Mouse (Mus musculus): ENCODE results near the gene Rapgef3. TPM values are rescaled to one million over a fixed set of nuclear protein-coding genes. Genes with fewer than 3 reads are reported as not detected.

Rapgef3 gene
- polyA plus RNA-seq, 3 experiments from 2014 or later: not detected

GRCm38 (mm10) chr15:97744930-97745329 lies 22.8 kb downstream of the Rapgef3 start:
- no peak for ATAC-seq

- ATAC-seq: no peak
Measured at GRCm38 (mm10) chr15:97743961-97744525, 23.7 kb downstream of the Rapgef3 start.

- ATAC-seq: no peak
Measured at GRCm38 (mm10) chr15:97743210-97743609, 24.6 kb downstream of the Rapgef3 start.

- no peak for ATAC-seq
Measured at GRCm38 (mm10) chr15:97742600-97742999, 25.2 kb downstream of the Rapgef3 start.

- no peak for ATAC-seq
Measured at GRCm38 (mm10) chr15:97742074-97742473, 25.7 kb downstream of the Rapgef3 start.

DNA sequence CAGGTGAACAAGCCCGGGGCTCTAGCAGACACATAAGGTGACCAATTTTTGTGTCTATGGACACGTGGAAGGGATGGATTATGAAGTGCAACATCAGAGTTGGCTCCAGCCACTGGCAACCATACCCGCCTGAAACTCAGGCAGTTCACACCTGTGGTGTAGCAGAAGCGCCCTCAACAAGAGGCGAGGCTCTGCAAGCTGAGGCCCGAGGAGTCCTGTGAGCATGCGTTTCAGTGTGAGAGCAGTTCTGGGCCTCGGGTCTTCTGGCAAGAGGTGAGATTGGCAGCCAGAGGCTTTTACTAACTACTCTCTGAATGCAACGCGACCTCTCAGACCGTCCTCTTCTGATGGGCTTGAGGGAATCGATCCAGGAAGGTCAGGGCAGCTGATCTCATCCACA lies 26.1 kb downstream of the Rapgef3 start:
- no peak for ATAC-seq

- ATAC-seq: no peak
Measured at GRCm38 (mm10) chr15:97740283-97740732, 27.5 kb downstream of the Rapgef3 start.

DNA sequence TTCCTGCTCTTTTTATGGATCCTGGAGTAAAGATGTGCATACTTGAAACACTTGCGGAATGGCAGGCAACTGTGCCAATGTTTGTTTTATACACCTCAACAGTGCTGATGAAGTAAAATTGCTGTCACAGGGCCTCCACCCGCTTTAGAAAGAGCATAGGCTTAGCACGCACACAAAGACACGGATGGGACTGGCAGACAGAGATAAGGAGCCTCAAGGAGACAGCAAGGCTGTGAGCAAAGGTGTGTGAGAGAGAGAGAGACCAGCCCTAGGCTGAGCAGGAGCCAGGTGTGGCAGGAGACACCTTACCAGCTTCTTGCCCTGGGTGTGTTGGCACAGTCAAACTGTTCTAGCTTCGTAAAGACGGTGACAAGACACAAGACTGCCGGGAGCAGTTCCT lies 28.8 kb downstream of the Rapgef3 start:
- no peak for ATAC-seq

DNA sequence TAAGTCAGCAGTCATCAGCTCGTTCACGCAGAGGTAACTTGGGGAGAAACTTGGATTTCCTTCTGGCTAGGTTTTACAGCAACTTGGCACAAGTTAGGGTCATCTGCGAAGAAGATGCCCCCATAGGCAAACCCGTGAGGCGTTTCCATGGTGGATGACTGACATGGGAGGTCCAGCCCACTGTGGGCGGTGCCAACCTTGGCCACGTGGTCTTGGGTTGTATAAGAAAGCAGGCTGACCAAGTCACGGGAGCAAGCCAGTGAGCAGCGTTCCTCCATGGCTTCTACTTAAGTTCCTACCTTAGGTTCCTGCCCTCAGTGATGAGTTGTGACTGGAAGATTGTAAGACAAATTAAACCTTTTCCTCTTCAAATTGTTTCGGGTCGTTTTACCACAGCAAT lies 35.8 kb downstream of the Rapgef3 start:
- no peak for ATAC-seq

DNA sequence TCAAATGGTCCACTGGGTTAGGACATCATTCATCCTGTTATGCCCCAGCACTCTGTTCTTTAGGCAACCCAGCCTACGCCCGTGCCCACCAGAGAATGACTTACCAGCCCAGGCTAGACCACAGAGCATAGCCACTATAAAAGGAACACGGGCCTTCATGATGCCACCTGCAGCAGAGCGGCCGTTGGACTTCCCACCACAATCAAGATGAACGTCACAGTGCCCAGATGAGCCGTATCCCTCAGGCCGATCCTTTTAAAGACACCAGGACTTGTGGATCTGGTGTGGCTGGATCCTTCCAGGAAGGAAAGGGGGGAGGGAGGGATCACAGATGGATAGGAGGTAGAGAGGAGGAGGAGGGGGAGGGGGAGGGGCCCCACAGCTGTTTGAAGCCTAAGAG lies 36.7 kb downstream of the Rapgef3 start, which contains the start of gene Endou:
TSS of gene Endou (minus strand) at position 229 of the 400 bp plus-strand sequence.
- no peak for ATAC-seq

GRCm38 (mm10) chr15:97730365-97730764 lies 37.4 kb downstream of the Rapgef3 start:
- ATAC-seq: no peak

- ATAC-seq: no peak
Measured at GRCm38 (mm10) chr15:97728804-97729203, 39.0 kb downstream of the Rapgef3 start.

- ATAC-seq: no peak
Measured at GRCm38 (mm10) chr15:97728394-97728793, 39.4 kb downstream of the Rapgef3 start.

- ATAC-seq: no peak
Measured at GRCm38 (mm10) chr15:97727520-97727919, 40.3 kb downstream of the Rapgef3 start.

DNA sequence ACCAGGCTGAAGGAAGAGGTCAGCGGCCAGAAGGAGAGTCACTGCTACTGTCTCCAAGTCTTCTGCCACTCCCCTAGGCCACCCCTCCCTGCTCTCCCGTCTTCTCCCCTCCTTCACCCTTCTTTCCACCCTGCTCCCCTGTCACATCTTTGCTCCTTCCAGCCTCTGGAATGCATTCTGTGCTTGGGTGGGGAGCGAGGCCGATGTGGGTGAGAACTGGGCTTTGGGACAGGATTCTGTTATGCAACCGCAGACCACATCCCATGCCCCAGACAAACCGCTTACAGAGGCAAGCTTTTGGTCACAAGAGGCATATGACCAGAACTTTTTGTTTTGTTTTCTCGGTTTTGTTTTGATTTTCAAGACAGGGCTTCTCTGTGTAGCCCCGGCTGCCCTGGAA lies 40.7 kb downstream of the Rapgef3 start:
- no peak for ATAC-seq

DNA sequence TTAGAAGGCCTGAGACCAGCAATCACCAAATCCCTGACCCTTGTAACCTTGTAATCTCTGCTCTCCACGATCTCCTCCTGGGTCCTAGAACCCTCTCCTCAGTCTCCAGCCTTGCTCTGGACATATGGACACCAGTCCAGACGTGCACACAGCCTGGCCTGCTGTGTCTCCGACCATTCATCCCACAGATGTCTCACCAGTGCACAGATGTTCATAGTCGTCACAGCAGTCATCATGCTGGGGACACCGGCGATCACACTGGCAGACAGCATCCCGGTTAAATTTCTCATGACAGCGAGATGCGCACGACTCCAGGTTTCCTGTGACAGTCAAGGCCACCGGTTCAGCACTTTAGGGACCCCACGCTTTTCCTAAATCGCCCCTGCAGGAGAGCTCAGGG lies 41.5 kb downstream of the Rapgef3 start:
- no peak for ATAC-seq

GRCm38 (mm10) chr15:97725198-97725785 lies 42.5 kb downstream of the Rapgef3 start:
- ATAC-seq: no peak

- no peak for ATAC-seq
Measured at GRCm38 (mm10) chr15:97724346-97725197, 43.2 kb downstream of the Rapgef3 start.

GRCm38 (mm10) chr15:97723536-97724345 lies 44.0 kb downstream of the Rapgef3 start:
- ATAC-seq: no peak

DNA sequence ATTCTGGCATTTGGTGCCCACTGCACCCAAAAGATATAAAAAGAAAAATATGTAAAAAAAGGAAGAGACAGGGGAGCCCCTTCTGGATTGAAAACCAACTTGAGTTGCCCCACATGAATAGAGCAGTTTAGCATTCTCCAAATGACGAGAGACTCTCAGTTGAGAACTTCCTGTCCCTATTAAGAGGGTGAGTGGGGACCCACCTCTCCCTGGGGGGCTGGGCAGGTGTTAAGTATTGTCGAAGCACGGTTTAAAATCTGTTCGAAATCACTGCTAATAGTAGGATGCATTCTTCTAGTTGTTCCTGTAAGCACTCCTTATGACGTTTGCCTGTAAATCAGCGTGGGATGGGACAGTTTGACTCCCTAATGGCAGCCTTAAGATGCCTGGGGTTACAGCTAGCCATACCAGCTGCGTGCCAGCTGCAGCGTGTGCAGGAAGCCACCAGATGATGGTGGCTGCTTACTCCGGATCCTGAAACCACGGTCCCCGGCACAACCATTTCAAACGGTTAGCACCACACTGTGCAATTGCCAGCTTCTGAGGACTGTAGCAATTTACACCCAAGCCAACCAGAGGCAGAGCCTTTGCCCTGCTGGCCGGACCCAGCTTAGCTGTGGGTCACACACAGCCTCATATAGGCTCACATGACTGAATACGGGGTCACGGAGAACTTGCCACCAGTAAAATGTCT lies 46.6 kb downstream of the Rapgef3 start:
- ATAC-seq: no peak

- no peak for ATAC-seq
Measured at GRCm38 (mm10) chr15:97720026-97720675, 47.6 kb downstream of the Rapgef3 start.

DNA sequence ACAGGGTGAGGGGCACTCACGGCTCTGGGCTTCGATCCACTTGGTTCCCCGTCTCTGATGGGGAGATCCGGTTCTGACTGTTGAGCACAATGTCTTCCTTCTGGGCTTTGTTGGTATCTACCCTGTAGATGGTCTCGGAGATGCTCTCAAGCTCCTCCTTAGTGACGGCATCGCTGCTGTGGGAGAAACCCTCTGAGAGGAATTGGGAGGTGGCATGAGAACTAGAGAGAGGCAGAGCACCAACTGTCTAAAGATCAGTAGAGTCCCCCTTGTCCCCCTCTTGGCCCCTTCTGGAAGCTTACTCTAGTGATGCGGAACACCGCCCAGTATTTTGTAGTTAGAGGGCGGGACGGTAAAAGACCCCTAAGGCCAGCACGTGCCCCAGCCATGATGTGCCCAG lies 48.3 kb downstream of the Rapgef3 start:
- ATAC-seq: no peak

Data from inflammation-experienced regulatory T-cells, adult 6 months (primary cell).